Mouse (Mus musculus): Measurements from ENCODE around the gene Apex1. TPM values are rescaled to one million over a fixed set of nuclear protein-coding genes. Genes with fewer than 3 reads are reported as not detected.
A peak's percentile ranks its signal among the peaks of the same experiment; 100 is the strongest.
"Not testable (repeated sequence)": the region's sequence is repeated elsewhere in the genome, so short reads cannot be mapped to it uniquely, and the experiment has no call there.

The Apex1 gene
- total RNA-seq (2014; fragmentation: Nextera tagmentation) = 152 and 166 TPM in 2 replicates
- total RNA-seq (2017) = 202 and 220 TPM in 2 replicates

DNA sequence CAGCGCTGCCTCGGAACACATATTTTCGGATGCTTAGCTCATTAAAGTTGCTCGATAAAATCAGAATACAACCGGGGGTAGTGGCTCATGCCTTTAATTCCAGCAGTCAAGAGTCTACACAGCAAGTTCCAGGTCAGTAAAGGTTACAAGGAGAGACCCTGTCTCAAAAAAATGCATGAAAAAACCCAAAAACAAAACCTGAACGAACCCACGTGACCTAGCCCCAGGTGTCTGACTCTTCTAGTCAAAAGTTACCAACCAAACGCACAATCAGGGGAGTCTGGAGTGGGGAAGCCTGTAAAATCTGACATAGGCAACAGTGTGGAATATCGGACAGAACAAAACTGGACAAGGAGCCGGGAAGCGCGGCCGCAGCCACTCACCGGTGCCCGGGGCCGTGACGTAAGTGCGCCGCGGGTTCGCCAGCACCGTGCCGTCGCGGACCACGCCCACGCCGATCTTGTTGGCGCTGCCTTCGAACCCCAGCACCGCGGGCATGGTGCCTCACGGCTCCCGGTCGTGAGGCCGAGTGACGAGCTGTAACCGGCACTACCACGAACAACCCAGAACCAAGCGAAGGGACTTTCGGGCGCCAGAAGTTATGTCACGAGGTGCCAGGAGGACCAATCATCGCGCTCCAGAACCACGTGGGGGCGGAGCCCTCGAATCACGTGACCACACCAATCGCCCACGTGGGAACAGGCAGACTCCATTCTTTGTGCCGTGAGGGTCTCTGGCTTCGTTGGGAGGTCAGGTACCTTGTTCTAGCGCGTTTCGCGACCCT lies at the start of gene Apex1, which contains the start of gene Osgep:
Apex1 (plus strand) TSS at position 688 of the 784 bp plus-strand sequence.
Osgep (minus strand) TSS at position 613 of the 784 bp plus-strand sequence.
- ATAC-seq (replicated peaks; ENCODE audit: low FRiP score, low TSS enrichment, poor library complexity, severe bottlenecking) = peak; percentile 94

DNA sequence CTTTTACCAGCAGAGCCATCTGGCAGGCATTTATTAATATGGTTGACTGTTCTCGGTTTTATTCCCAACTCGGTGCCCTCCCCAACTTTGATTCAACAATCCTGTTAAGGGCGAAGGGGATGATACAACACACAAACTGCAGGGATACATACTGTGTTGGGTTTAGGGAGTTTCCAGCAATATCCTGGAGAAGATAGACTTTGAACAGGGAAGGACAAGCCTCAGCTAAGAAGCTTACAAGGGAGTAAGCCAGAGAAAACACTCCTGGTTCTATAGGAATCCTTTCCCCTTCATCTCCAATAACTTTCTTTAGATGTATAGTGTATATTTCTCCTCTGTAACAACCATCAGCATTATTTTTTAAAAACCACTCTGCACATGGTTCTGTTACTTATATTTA lies 49.6 kb upstream of the Apex1 start:
- no peak for ATAC-seq (replicated peaks; ENCODE audit: low FRiP score, low TSS enrichment, poor library complexity, severe bottlenecking)

DNA sequence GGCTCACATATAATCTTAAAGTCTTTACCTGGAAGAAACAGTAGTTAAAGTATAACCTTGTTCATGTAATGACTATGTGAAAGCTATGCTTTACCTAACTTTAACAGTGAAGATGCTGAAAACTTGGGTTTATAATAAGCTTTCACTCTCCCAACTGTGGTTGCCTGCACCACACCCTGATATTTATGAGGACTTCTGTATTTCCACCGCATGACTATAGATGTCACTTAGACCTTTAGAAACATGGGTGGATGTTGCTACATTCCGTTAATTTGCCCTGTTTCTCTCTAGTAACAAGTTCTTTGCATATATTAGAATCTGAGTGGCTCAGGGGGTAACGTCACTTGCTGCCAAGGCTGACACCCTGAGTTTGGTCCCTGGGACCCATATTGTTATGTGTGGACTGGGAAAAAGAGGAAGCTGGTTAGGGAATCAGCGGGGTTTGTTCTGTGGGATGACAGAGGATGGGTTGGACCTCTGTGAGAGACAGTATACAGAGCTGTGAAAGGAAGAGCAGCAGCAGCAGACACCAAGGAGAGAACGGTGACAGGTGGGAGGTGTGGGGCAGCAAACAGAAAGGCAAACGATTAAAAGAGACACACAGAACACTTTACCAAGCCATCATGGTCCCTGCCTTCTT lies 49.1 kb upstream of the Apex1 start:
- no peak for ATAC-seq (replicated peaks; ENCODE audit: low FRiP score, low TSS enrichment, poor library complexity, severe bottlenecking)

DNA sequence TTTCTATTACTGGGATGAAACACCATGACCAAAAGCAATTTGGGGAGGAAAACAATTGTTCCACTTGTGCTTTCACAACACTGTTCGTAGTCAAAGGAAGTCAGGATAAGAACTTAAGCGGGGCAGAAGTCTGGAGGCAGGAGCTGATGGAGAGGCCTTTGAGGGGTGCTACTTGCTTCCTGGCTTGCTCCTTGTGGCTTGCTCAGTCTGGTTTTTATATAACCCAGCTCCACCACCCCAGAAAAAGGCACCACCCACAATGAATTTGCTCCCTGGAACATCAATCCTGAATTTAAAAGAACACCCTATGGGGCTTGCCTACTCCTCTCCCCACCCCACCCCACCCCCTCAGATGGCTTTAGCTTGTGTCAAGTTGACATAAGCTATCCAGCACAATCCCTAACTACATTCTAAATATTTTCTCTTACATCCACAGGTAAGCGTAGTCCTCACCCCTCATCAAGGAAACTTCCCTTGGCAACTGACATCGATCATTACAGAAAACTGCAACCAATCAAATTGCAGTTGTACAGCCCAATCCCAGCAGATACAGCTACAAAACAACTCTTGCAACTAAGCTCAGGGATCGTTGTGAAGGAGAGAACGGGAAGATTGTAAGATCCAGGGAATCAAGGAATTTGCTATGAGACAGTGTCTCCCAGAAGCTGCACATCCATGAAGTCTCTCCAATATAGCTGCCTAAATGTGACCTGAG lies 48.4 kb upstream of the Apex1 start:
- no peak for ATAC-seq (replicated peaks; ENCODE audit: low FRiP score, low TSS enrichment, poor library complexity, severe bottlenecking)

DNA sequence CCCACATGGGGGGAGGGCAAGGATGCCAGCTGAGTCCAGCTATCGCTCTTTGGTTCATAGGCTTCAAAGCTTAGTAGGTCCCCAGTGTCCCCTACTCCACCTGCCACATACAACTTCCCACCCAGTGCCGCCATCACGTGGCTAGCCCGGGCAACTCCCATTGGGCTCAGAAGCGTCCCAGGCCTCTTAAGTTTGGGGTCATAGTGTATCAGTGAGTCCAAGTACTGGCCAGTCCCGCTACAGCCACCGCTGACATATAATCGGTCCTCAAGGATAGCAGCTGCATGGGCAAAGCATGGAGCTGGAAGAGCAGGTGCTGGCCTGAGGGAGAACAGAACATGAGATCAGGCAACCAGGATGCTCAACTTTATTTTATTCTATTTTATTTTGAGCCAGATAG lies 33.1 kb upstream of the Apex1 start:
- no peak for ATAC-seq (replicated peaks; ENCODE audit: low FRiP score, low TSS enrichment, poor library complexity, severe bottlenecking)

DNA sequence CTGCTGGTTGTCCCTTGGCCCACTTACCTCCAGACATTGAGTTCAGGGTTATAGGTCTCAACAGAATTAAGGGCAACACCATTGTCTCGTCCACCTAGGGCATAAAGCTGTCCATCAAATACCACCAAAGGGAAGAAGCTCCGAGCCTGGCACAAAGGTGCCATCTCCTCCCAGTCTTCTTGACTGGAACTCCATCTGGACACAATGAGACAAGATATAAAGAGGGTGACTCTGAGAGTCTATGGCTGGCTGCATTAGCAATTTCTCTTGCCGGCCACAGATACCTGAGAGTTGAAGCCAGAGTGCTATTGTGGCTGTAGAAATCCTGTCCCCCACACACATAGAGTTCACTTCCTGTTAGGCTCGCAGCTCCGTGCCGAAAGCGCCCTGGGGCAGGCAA lies 32.7 kb upstream of the Apex1 start:
- ATAC-seq (replicated peaks; ENCODE audit: low FRiP score, low TSS enrichment, poor library complexity, severe bottlenecking) = no peak

DNA sequence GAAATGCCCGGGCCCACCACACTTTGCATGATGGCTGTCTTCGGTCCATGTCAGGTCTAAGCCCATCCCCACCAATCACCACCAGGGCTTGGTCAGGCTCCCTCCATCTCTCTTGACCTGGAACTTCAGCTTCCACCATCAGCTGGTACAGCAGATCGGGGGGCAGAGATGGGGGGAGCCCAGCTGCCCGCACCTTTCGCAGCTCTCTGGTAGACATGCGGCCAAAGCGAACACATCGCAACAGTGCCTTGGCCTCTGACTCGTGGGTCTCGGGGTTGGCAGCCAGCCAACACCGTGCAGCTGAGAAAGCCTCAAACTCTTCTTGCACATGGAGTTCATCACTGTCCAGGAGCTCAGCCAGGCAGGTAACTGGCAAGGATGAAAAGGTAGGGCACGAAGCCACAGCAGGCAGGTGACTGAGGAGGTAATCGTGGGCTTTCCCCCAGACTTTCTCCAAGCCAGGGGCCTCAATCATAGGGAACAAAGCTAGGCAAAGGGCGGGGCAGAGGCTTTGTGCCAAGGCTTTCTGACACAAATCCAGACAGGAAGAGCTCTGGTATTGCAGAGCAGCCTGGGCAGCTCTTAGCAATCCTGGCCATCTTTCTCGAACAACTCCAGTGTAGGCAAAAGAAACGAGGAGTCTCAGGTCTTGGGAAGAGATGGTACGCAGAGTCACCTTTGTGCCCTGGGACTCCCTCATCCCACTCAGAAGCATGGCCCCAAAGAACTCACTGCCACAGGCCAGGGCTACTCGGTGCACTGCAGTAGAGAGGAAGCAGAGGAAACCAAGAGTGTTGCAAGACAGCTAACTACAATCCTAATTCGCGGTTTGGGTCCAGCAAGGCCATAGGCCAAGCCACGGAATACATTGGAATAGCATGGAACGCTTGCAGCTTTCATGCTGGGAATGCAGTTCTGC lies 32.0 kb upstream of the Apex1 start:
- no peak for ATAC-seq (replicated peaks; ENCODE audit: low FRiP score, low TSS enrichment, poor library complexity, severe bottlenecking)

DNA sequence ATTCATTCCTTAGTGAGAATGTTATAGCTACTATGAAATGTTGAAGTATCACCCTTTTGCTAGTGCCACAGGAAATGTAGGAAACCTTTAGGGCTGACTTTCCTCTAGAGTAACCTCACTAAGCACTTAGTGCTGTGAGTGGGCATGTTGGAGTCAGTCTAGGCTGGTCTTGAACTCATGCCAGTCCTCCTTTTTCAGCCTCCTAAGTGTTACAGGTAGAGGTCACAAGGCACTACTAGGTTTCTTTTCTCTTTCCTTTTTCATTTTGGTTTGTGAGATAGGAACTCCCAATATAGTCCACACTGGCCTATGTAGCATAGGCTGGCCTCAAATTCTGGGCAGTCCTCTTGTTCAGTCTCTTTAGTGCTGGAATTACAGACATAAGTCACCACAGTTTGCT lies 29.4 kb upstream of the Apex1 start:
- ATAC-seq (replicated peaks; ENCODE audit: low FRiP score, low TSS enrichment, poor library complexity, severe bottlenecking) = no peak

DNA sequence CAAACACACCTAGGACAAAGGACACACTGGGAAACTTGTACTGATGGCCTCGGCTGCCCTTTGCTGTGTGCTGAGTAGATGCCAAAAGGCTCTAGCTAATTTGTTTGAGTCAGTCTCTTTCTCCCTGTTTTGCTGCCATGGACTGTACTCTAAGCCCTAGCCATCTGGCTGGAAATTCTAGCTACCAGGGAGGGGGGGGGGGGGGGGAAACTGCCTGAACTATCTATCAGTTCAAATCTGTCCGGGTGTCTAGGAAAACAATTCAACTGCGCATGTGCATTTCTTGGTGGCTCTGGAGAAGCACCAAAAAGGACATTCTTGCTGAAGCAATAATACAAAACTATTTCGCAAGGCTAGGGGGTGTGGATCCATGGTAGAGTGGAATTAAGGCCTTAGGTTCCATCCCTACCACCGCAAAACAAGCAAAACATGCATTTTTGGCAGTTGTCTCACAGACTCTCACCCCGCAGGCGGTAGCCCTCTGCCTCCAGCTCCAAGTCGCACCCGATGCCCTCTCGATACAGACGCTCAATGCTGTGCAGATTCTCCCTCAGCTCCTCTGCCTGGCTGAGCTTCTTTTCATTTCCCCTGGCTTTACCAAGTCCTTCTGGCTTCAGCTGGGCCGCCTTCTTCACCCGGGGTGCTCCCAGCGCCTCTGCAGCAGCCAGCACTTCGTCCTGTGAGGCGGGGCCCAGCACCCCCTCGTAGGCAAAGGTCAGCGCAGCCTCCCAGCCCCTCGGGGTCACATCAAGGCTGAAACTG lies 28.6 kb upstream of the Apex1 start:
- ATAC-seq (replicated peaks; ENCODE audit: low FRiP score, low TSS enrichment, poor library complexity, severe bottlenecking) = no peak

DNA sequence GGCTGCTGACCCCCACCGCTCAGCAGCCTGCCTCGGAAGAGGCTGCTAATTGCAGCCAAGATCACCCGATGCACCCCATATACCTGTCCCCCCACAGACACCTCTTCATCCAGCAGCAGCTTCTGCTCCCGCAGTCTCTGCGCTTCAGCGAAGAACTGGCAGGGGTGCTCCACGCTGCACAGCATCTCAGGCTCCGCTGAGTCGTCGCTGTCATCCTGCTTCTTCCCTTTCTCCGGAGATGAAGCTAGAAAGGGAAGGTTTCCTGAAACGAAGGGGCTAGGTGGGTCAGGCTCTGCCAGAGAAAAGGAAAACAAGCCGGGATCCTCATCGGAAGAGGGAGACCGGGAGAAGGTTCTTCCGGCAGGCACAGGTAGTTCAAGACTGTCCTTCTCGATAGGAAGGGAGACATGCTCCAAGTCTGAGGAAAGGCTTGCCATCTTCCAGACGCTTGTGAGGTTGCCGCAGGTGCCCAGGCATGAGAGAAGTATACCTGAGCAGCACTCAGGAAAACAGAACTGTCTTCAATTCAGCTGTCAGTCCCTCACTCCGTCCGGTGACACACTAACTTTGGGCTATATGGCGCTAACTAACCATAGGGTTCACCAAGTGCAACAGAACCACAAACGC lies 27.9 kb upstream of the Apex1 start:
- no peak for ATAC-seq (replicated peaks; ENCODE audit: low FRiP score, low TSS enrichment, poor library complexity, severe bottlenecking)

DNA sequence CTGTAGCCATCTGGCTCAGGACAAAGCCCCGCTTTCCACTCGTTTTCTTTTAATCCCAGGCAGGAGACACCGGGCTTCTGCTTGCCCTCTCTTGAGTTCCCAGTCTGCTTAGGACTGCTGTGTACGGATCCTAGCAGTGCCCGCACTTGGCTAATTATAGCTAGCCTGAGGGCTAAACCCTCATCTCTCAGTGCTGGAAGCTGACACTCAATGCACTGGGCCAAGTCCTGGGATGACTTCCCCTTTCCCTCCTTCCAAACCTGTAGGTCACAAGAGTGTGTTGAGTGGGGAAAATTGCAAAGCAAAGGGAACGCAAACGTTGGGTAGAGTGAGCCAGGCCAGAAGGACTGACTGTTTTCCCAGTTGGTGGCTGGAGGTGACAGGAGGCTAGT lies 27.4 kb upstream of the Apex1 start, which contains the start of gene Klhl33:
Klhl33 (minus strand) TSS at position 134 of the 392 bp plus-strand sequence.
- no peak for ATAC-seq (replicated peaks; ENCODE audit: low FRiP score, low TSS enrichment, poor library complexity, severe bottlenecking)

DNA sequence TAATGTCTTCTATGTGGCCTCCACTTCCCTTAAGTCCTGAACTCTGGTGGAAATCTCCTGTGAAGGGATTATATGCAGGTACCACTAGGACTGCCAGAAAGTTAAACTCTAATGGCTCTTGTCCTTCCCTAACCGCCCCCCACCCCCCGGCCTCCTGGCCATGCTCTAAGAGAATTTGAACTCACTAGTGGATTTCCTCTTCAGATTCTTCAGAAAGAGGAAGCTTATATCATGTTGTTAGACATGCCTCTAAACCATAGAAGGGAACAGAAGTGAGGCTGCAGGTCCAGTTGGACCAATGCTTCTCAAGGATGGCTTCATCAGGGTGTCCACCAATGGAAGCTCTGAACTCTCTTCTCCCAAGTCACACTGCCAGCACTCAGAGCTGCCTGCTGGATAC lies 26.8 kb upstream of the Apex1 start:
- 0 out of 2 replicates have a peak, but pooled peaks have one; percentile 24 for ATAC-seq (replicated peaks; ENCODE audit: low FRiP score, low TSS enrichment, poor library complexity, severe bottlenecking)

DNA sequence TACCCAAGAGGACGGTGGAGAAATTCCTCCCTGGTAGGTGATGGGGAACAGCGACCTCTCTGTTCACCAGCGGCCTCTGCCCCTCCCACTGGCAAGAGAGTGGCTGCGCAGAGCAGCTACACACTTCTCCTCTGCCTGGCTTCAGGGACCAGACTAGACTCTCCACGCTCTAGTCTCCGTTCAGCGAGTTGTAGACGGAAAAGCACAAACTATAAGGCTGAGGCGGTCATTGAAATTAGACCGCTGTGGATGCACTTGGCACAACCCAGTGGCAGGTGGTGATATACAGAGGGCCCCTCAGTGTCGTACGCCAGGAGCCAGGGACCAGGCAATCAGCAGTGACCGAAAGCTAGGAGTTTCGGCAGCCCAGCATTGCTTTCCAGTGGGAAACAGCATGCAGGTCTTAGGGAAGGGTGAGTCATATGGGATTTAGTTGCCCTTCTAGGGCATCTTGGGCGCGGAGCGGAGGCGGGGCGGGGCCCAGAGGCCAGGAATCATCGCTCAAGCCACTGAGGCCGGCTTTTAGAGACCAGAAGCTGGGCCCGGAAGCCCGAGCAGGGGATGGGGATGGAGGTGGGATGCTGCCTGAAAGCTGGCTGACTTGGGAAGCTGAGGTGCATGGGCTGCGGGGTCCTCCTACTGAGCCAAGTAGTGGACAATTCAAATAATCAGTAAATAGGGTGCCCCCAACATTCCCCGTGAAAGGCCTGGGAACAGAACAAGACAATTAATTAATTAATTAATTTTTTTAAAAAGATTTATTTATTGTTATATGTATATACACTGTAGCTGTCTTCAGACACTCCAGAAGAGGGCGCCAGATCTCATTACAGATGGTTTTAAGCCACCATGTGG lies 20.6 kb upstream of the Apex1 start:
- peak; percentile 97 for ATAC-seq (replicated peaks; ENCODE audit: low FRiP score, low TSS enrichment, poor library complexity, severe bottlenecking)

DNA sequence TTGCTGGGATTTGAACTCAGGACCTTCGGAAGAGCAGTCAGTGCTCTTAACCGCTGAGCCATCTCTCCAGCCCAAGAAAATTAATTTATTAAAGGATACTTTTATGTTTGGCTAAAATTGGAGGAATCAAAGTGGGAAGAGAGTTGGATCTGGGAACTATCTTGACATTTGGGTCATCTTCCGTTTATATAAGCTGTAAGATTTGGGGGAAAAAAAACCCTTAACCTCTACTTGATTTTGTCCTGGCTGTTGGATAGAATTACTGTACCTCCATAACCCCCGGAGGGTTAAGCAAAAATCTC lies 20.0 kb upstream of the Apex1 start:
- ATAC-seq (replicated peaks; ENCODE audit: low FRiP score, low TSS enrichment, poor library complexity, severe bottlenecking) = no peak

DNA sequence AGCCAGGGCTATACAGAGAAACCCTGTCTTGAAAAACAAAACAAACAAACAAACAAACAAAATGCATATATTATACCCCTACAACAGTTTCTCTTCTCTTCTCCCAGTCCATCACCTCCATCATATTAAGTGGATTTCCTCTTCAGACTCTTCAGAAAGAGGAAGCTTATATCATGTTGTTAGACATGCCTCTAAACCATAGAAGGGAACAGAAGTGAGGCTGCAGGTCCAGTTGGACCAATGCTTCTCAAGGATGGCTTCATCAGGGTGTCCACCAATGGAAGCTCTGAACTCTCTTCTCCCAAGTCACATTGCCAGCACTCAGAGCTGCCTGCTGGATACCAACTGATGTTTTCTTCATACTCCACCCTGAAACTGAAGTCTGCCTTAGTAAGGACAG lies 19.4 kb upstream of the Apex1 start:
- ATAC-seq (replicated peaks; ENCODE audit: low FRiP score, low TSS enrichment, poor library complexity, severe bottlenecking) = not testable (repeated sequence)

DNA sequence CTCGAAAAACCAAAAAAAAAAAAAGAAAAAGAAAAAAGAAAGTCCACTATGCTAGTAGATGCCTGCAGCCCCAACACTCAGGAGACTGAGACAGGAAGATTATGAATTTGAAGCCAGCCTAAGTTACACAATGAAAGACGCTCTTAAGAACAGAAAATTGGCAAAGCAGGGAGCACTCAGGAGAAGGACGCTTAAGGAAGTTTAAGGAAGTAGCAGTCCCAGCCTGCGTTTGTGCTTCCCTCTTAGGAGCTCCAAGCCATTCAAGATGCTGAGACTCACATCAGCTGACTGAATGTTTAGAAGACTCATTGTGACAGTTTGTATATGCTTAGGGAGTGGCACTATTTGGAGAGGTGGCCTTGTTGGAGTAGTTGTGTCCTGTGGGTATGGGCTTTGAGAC lies 16.6 kb upstream of the Apex1 start:
- ATAC-seq (replicated peaks; ENCODE audit: low FRiP score, low TSS enrichment, poor library complexity, severe bottlenecking) = no peak

DNA sequence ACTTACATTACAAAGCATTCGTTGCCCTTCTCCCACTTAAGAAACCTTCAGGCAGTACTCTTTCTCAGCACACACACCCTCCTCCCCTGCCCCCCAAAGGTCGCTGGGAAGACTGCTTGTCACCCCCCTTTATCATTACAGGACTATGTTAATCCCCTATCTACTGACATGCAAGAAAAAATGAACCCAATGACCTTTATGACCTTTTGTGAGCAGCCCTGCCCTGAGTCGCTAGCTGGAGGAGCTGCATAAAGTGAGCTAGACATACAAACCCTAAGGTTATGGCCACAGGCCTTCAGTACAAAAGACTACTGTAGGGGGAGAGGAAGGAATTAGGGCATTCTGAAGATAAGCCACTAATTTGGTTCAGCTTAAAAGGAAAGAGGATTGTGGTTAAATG lies 13.4 kb upstream of the Apex1 start:
- no peak for ATAC-seq (replicated peaks; ENCODE audit: low FRiP score, low TSS enrichment, poor library complexity, severe bottlenecking)

Data from megakaryocyte-erythroid progenitor cell, adult 5-6 weeks (primary cell).